Mouse (Mus musculus): ENCODE results near the gene Dppa3. TPM values are rescaled to one million over a fixed set of nuclear protein-coding genes. Genes with fewer than 3 reads are reported as not detected.

The Dppa3 gene
- not detected in 2 replicates for polyA plus RNA-seq (2016; fragmentation: Nextera tagmentation; extraction: Ambion mirVana)

DNA sequence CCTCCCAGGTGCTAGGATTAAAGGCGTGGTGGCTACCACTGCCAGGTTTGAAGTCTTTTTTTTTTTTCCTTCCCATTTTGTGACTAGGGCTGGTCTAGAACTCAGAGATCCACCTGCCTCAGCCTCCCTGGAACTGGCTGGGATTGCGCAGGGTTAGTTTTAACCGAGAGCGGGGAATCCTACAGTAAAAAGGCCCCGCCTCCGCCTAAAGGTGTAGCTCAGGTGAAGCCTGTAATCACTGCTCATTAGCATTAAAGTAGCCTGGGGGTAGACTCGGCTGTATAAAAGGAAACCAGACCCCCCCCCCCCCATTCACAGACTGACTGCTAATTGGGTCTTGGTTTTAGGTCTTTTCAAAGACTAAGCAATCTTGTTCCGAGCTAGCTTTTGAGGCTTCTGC is at the start of gene Dppa3:
TSS of gene Dppa3 (plus strand) at position 301 of the 400 bp plus-strand sequence.
- Histone ChIP-seq H3K4me1 (replicated peaks) (no peaks in the 10 kb centered on the region), H3K4me3 (replicated peaks) (no peak within 1 kb of the TSS), H3K9me3 (0 out of 2 replicates have a peak, but pooled peaks cover 4% of the 10 kb centered on the region), H3K27me3 (peaks cover 25% of the 10 kb centered on the region), H3K36me3 (no peaks in the 10 kb centered on the region), H3K4me2 (no peak within 1 kb of the TSS), H3K9ac (replicated peaks) (no peak within 1 kb of the TSS), H3K27ac (no peak within 1 kb of the TSS)
- WGBS = 88% methylated on average over 8 of the region's 8 CpGs
- ATAC-seq (ENCODE audit: insufficient number of reproducible peaks, insufficient read depth, low FRiP score, low TSS enrichment, low read depth) = no peak

DNA sequence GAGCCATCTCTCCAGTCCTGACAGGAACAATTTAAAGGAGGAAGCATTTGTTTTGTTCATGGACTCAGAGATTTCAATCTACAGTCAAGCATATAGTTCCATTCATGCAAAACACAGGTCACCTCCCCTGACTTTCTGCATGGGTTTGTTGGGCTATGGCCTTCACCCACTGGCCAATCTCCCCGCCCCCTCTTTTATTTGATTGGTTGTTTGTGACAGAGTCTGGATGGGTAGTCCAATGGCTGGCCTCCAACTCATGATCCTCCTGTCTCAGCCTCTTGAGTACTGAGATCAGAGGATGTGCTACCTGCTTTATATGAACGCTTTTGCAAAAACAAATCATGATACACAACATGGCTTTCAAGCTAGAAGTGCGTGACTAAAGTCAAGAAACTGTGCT is 49.2 kb upstream of the Dppa3 start:
- no peaks in the 10 kb centered on the region for H3K9me3 ChIP-seq
- no peak overlapping the region for H3K27ac ChIP-seq
- ATAC-seq (ENCODE audit: insufficient number of reproducible peaks, insufficient read depth, low FRiP score, low TSS enrichment, low read depth) = no peak
- H3K4me1 ChIP-seq (replicated peaks) = no peaks in the 10 kb centered on the region
- H3K9ac ChIP-seq (replicated peaks) = no peak overlapping the region
- H3K4me3 ChIP-seq (replicated peaks) = no peak overlapping the region
- H3K4me2 ChIP-seq = no peak overlapping the region
- 87% methylated on average over 3 of the region's 3 CpGs for WGBS
- H3K27me3 ChIP-seq = no peaks in the 10 kb centered on the region
- no peaks in the 10 kb centered on the region for H3K36me3 ChIP-seq

DNA sequence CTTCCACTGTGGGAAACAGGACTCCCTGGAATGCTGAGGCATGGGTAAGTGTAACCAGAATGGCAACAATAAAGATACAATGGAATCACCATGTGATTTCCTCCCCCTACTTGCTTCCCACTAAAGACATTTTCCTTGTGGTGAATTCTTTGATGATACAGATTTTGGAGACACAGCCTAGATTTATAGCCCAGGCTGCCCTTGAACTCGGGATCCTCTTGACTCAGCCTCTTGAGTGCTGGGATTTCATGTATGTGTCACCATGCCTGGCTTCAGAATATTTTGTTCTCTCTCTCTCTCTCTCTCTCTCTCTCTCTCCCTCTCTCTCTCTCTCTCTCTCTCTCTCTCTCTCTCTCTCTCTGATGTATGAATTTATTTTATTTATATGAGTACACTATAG is 47.1 kb upstream of the Dppa3 start:
- Histone ChIP-seq H3K27ac (no peak overlapping the region), H3K9ac (replicated peaks) (no peak overlapping the region), H3K4me3 (replicated peaks) (no peak overlapping the region), H3K4me2 (no peak overlapping the region), H3K27me3 (no peaks in the 10 kb centered on the region), H3K4me1 (replicated peaks) (no peaks in the 10 kb centered on the region), H3K36me3 (no peaks in the 10 kb centered on the region), H3K9me3 (no peaks in the 10 kb centered on the region)
- ATAC-seq (ENCODE audit: insufficient number of reproducible peaks, insufficient read depth, low FRiP score, low TSS enrichment, low read depth) = no peak
- 83% methylated on average over 1 of the region's 1 CpGs for WGBS

- Histone ChIP-seq H3K27ac (no peak overlapping the region), H3K4me3 (replicated peaks) (no peak overlapping the region), H3K9me3 (no peaks in the 10 kb centered on the region), H3K36me3 (no peaks in the 10 kb centered on the region), H3K9ac (replicated peaks) (no peak overlapping the region), H3K27me3 (no peaks in the 10 kb centered on the region), H3K4me2 (no peak overlapping the region), H3K4me1 (replicated peaks) (no peaks in the 10 kb centered on the region)
- ATAC-seq (ENCODE audit: insufficient number of reproducible peaks, insufficient read depth, low FRiP score, low TSS enrichment, low read depth) = no peak
- WGBS = 84% methylated on average over 13 of the region's 13 CpGs
Measured at GRCm38 (mm10) chr6:122591027-122591758, 35.0 kb upstream of the Dppa3 start.

GRCm38 (mm10) chr6:122592905-122593304 is 33.3 kb upstream of the Dppa3 start:
- no peak overlapping the region for H3K4me2 ChIP-seq
- no peaks in the 10 kb centered on the region for H3K27me3 ChIP-seq
- 94% methylated on average over 2 of the region's 2 CpGs for WGBS
- H3K9me3 ChIP-seq = no peaks in the 10 kb centered on the region
- no peak for ATAC-seq (ENCODE audit: insufficient number of reproducible peaks, insufficient read depth, low FRiP score, low TSS enrichment, low read depth)
- H3K4me1 ChIP-seq (replicated peaks) = no peaks in the 10 kb centered on the region
- no peak overlapping the region for H3K4me3 ChIP-seq (replicated peaks)
- no peaks in the 10 kb centered on the region for H3K36me3 ChIP-seq
- no peak overlapping the region for H3K9ac ChIP-seq (replicated peaks)
- no peak overlapping the region for H3K27ac ChIP-seq

DNA sequence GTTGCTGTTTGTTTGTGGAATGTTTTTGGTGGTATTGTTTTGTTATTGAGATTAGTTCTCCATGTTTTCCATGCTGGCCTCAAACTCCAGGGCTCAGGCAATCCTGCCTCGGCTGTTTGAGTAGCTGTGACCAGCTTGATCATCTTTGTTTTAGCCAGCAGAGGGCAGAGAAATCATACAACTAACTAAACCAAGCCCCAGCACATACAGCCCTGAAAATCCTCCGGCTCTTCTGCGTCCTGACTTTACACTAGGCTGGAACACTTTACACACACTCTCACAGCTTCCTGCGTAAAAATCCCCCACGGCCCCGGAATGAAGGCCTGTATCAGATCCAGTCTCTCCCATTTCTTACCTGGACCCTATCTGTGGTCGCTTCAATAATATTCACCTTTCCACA is 30.6 kb upstream of the Dppa3 start:
- Histone ChIP-seq H3K9me3 (no peaks in the 10 kb centered on the region), H3K27me3 (no peaks in the 10 kb centered on the region), H3K4me3 (replicated peaks) (no peak overlapping the region), H3K9ac (replicated peaks) (no peak overlapping the region), H3K4me1 (replicated peaks) (no peaks in the 10 kb centered on the region), H3K4me2 (no peak overlapping the region), H3K27ac (no peak overlapping the region), H3K36me3 (no peaks in the 10 kb centered on the region)
- 23% methylated on average over 7 of the region's 7 CpGs for WGBS
- ATAC-seq (ENCODE audit: insufficient number of reproducible peaks, insufficient read depth, low FRiP score, low TSS enrichment, low read depth) = 0 out of 2 replicates have a peak, but pooled peaks have one; percentile 31

GRCm38 (mm10) chr6:122596608-122597007 is 29.6 kb upstream of the Dppa3 start:
- no peaks in the 10 kb centered on the region for H3K9me3 ChIP-seq
- no peak overlapping the region for H3K4me2 ChIP-seq
- H3K36me3 ChIP-seq = no peaks in the 10 kb centered on the region
- no peaks in the 10 kb centered on the region for H3K4me1 ChIP-seq (replicated peaks)
- no peak overlapping the region for H3K27ac ChIP-seq
- no peak overlapping the region for H3K9ac ChIP-seq (replicated peaks)
- no peak overlapping the region for H3K4me3 ChIP-seq (replicated peaks)
- no peak for ATAC-seq (ENCODE audit: insufficient number of reproducible peaks, insufficient read depth, low FRiP score, low TSS enrichment, low read depth)
- 82% methylated on average over 7 of the region's 7 CpGs for WGBS
- H3K27me3 ChIP-seq = no peaks in the 10 kb centered on the region

GRCm38 (mm10) chr6:122598014-122598413 is 28.2 kb upstream of the Dppa3 start:
- no peaks in the 10 kb centered on the region for H3K27me3 ChIP-seq
- no peak for ATAC-seq (ENCODE audit: insufficient number of reproducible peaks, insufficient read depth, low FRiP score, low TSS enrichment, low read depth)
- H3K4me3 ChIP-seq (replicated peaks) = no peak overlapping the region
- H3K27ac ChIP-seq = no peak overlapping the region
- no peaks in the 10 kb centered on the region for H3K9me3 ChIP-seq
- H3K4me1 ChIP-seq (replicated peaks) = no peaks in the 10 kb centered on the region
- WGBS = 92% methylated on average over 4 of the region's 4 CpGs
- no peak overlapping the region for H3K9ac ChIP-seq (replicated peaks)
- H3K36me3 ChIP-seq = no peaks in the 10 kb centered on the region
- H3K4me2 ChIP-seq = no peak overlapping the region

DNA sequence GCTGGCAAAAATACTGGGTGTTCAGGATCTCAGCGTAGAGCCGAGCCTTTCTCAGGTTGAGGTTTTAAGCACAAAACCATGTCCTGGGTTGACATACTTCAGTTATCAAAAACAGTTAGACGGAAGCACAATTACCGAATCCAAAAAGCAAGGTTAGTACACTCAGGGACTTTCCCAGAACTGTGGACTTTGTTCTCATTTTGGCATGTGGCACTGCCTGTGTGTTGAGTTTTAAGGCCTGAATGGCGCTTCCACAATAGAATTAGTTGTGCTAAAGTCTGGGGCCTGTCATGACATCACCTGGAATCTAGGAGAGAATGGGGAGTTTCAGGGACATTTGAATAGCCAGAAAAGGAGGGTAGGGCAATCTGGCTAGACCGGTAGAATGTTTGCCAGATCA is 27.8 kb upstream of the Dppa3 start:
- Histone ChIP-seq H3K4me2 (no peak overlapping the region), H3K27ac (no peak overlapping the region), H3K9me3 (no peaks in the 10 kb centered on the region), H3K4me1 (replicated peaks) (no peaks in the 10 kb centered on the region), H3K9ac (replicated peaks) (no peak overlapping the region), H3K27me3 (no peaks in the 10 kb centered on the region), H3K4me3 (replicated peaks) (no peak overlapping the region), H3K36me3 (no peaks in the 10 kb centered on the region)
- WGBS = 88% methylated on average over 6 of the region's 6 CpGs
- ATAC-seq (ENCODE audit: insufficient number of reproducible peaks, insufficient read depth, low FRiP score, low TSS enrichment, low read depth) = no peak

GRCm38 (mm10) chr6:122599054-122599737 is 27.0 kb upstream of the Dppa3 start:
- ATAC-seq (ENCODE audit: insufficient number of reproducible peaks, insufficient read depth, low FRiP score, low TSS enrichment, low read depth) = no peak
- 84% methylated on average over 9 of the region's 9 CpGs for WGBS
- no peaks in the 10 kb centered on the region for H3K36me3 ChIP-seq

DNA sequence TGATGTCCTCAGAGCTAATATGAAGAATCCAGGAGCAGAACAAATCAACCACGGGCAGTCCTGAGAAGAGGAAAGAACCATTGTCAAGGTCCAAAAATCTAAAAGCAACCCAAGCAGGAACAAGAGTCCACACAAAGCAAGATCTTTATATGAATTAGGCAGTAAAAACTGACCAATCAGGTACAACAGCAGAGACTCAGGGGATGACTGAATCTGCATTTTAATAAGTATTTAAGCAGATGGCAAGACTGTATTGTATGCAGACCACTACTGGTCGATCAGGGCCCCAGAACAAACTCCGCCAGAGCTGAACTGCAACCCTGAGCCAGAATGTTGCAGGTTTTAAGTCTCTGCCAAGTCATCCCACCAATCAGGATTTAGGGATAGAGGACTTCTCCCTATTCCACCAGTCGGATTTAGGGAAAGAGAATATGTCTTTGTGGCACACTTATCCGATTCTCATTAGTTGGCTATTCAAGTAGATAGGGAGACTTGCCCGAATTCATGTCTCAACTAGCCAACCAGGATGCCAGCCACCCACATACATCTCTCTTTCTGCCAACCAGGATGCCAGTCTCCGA is 26.1 kb upstream of the Dppa3 start:
- Histone ChIP-seq H3K9me3 (no peaks in the 10 kb centered on the region), H3K27ac (no peak overlapping the region), H3K27me3 (no peaks in the 10 kb centered on the region), H3K4me2 (no peak overlapping the region), H3K4me3 (replicated peaks) (no peak overlapping the region), H3K36me3 (no peaks in the 10 kb centered on the region), H3K9ac (replicated peaks) (no peak overlapping the region), H3K4me1 (replicated peaks) (no peaks in the 10 kb centered on the region)
- no peak for ATAC-seq (ENCODE audit: insufficient number of reproducible peaks, insufficient read depth, low FRiP score, low TSS enrichment, low read depth)
- WGBS = 86% methylated on average over 7 of the region's 7 CpGs

More at GRCm38 (mm10) chr6:122599054-122599737, 27.0 kb upstream of the Dppa3 start:
- Histone ChIP-seq H3K27me3 (no peaks in the 10 kb centered on the region), H3K9me3 (no peaks in the 10 kb centered on the region), H3K9ac (replicated peaks) (no peak overlapping the region), H3K4me2 (no peak overlapping the region), H3K4me1 (replicated peaks) (no peaks in the 10 kb centered on the region), H3K4me3 (replicated peaks) (no peak overlapping the region), H3K27ac (no peak overlapping the region)
